Mouse (Mus musculus): Measurements from ENCODE around the gene Slc39a13.
"Not testable (repeated sequence)": the region's sequence is repeated elsewhere in the genome, so short reads cannot be mapped to it uniquely, and the experiment has no call there.

The Slc39a13 gene

DNA sequence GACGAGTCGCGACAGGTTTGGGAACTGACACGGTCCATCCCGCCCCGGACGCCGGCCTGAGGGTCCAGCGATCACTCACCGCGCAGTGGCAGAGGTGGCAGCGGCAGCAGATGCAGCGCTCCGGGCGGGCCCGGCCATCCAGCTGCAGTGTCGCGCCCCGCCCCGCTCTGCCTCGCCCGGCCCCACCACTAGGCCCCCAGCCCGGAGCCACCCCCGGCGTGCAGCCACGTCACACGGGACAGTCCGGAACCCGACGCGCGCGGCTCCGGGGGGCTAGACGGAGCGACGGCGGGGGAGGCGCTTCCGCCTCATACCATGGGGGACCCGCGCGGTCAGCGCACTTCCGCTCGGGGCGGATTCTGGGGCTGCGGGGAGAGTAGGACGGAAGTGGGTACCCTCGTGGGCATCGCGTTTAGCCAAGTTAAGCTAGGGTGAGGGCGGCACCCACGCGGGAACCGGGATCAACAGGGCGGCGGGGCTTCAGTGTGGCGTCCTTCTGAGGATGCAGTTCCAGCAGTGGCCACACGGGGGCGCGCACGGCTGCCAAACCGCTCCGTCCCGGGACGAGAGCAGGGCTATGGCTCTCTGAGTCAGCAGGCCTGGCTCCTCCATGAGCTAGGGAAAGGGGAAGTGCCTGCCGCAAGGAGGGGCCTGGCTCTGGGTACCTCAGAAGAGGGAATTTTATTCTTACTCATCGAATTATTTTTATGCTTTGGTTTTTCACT lies at the start of gene Slc39a13:
TSS of gene Slc39a13 (minus strand) at position 342 of the 725 bp plus-strand sequence.
- peak; percentile 96 for DNase-seq

DNA sequence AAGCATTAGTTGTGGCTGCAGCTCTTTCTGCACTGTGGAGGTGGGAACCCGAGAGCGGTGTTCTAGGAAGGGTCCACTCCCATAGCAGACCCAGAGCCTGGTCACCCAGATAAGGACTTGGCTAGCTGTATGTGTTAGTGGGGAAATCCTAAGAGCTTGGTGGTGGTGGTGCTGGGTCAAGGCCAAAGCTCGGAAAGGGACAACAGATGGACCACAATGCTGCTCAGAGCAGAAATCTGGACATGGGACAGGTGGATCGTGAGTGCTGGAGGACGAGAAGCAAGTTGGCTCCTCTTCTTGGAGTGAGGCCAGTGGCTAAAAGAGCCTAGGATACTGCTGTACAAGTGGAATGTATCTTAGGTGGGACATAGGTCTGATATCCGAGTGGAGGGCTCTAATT lies 49.3 kb upstream of the Slc39a13 start:
- DNase-seq: no peak

GRCm38 (mm10) chr2:91119061-91119460 lies 48.8 kb upstream of the Slc39a13 start:
- no peak for DNase-seq

DNA sequence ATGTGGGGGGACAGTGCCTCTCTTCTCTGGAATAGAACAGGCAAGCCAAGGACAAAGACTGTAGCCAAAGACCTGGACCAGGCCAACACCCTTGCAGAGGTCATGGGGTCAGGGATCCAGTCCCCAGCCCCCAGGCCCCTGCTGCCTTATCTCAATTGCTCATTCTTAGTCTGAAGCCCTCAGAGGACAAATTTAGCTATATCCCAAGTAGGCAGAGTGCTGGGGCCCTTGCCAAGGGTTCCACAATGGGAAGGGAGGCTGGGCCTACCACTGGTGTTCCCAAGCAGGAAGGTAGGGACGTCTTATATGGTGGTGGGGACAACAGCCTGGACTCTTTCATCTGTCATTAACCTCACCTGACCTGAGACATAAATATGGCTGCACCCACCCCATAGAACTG lies 48.4 kb upstream of the Slc39a13 start:
- DNase-seq: no peak

DNA sequence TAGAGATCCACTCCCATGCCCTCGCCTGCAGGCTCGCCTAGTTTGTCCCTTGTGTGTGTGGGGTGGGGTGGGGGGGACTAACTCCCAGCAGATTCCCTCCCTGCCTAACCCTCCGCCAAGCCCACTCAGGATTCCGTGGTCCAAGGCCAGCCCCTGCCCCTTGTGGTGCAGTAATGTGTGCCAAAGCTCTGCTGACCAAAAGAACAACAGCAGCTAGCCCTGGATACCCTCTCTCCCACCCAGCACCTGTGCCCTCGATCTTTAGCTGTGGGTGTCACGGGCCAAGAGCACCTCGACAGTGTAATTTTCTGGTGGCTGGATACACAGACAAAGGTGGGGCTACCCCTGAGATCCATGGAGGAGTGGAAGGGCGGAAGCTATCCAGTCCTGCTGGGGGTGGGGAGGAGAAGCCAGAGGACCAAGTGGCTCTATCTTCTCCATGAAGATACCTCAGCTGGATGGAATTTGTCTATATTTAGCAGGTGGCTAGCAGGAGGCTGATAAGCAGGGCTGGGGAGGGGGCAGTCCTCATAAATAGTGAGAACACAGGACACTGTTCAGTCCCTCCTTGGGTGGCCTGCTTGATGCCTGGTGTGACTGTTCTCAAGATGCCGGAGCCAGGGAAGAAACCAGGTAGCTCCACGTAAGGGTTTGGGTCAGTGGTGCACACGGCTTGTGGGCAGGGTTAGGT lies 47.5 kb upstream of the Slc39a13 start, which contains the start of gene Mybpc3:
TSS of gene Mybpc3 (plus strand) at position 560 of the 691 bp plus-strand sequence.
- no peak for DNase-seq

GRCm38 (mm10) chr2:91116842-91117241 lies 46.6 kb upstream of the Slc39a13 start:
- no peak for DNase-seq

DNA sequence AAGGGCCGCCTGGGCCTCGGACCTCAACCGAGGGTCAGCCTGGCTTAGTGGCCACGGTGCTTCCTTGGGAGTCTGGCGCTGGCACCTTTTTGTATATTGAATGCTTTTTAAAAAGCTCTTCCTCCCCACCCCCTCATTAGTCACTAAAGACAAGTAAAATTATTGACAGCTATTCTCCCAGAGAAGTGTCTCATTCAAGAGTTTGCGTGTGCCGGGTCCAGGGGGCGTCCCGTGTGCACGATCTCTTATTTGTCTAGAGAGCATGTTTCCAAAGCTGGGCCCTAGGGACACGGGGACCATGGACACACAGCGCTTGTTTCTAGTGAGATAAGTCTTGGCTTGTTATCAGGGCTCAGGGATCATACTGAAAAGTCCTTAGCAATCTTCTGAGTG lies 45.4 kb upstream of the Slc39a13 start:
- DNase-seq: no peak

DNA sequence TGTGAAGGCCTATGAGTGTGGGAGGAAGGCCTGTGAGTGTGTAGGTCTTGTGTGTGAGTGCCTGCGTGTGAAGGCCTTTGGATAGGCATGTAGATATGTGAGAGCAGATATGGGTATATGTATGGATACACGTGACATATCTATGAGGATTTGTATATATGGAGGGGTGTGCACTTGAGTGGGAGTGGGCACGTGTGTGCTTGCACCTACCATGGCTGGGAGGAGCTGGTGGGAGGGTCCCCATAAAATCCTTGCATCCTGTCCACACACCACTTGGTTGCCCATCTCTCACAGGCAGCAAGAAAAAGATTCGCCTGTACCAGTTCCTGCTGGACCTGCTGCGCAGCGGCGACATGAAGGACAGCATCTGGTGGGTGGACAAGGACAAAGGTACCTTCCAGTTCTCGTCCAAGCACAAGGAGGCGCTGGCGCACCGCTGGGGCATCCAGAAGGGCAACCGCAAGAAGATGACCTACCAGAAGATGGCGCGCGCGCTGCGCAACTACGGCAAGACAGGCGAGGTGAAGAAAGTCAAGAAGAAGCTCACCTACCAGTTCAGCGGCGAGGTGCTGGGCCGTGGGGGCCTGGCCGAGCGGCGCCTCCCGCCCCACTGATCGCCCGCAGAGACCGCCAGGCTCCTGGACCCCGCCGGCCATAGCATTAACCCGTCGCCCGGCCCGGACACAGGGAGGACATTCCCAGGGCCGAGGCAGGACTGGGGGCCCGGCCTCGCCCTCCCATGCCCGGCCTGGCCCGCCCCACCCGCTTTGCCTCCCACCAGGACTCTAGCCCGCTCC lies 44.8 kb upstream of the Slc39a13 start:
- DNase-seq: peak; percentile 94

DNA sequence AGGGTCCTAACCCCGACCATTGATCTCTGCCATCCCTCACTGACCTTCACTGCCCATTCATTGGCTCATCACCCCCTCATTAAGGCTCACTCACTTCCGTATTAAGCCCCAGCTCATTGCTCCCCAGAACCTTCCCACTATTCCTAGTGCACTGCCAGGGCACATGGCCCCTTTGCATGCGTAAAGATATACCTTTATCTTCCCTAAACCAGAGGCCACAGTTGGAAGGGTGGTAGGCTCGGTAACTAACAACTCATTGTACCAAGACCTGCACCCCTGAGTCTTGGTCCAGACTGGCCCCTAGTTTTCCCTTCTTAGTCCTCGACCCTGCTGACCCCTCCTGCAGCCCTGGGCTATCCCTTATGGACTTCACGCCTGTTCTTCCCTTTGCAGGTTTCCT lies 43.6 kb upstream of the Slc39a13 start:
- no peak for DNase-seq

GRCm38 (mm10) chr2:91113334-91113733 lies 43.1 kb upstream of the Slc39a13 start:
- no peak for DNase-seq

DNA sequence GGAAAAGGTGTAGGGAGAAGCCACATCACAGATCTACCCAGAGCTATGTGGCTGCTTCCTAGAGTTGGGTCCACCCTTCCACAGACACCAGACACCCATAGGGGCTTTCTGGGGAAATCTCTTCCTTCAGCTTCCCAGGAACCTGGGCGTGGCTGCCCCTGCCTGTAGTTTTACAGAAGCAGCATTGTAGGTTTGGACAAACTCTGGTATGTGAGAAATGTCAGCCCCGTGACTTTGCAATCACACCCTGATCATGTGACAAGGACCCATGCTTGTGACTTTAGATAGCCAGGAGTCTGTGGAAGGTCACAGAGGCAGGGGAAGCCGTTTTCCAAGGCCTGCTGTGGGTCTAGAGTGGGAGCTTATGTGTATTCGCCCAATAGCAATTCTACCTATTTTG lies 42.3 kb upstream of the Slc39a13 start:
- peak; percentile 75 for DNase-seq

GRCm38 (mm10) chr2:91111832-91112231 lies 41.6 kb upstream of the Slc39a13 start:
- not testable (repeated sequence) for DNase-seq

DNA sequence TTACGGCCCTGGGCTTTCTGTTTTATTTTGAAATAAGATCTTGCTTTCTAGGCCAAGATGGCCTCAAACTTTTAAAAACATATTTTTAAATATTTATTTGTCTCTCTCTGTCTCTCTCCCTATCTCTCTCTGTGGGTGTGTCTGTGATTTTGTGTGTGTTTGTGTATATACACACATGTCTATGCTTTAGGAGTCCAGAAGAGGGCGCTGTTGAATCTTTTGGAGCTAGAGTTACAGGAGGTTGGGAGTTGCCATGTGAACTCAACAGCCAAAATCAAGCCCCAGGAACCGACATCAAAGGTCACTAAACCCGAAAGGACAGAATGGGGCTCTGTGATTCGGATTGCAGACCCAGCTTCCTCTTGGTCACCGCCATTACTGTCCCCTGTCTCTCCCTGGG lies 40.2 kb upstream of the Slc39a13 start:
- no peak for DNase-seq

GRCm38 (mm10) chr2:91109807-91110385 lies 39.7 kb upstream of the Slc39a13 start:
- no peak for DNase-seq

GRCm38 (mm10) chr2:91109241-91109640 lies 39.0 kb upstream of the Slc39a13 start:
- DNase-seq: no peak

GRCm38 (mm10) chr2:91108156-91108555 lies 37.9 kb upstream of the Slc39a13 start:
- no peak for DNase-seq

- DNase-seq: peak; percentile 76
These were observed 31.0 kb upstream of the Slc39a13 start for GRCm38 (mm10) chr2:91101124-91101740.

DNA sequence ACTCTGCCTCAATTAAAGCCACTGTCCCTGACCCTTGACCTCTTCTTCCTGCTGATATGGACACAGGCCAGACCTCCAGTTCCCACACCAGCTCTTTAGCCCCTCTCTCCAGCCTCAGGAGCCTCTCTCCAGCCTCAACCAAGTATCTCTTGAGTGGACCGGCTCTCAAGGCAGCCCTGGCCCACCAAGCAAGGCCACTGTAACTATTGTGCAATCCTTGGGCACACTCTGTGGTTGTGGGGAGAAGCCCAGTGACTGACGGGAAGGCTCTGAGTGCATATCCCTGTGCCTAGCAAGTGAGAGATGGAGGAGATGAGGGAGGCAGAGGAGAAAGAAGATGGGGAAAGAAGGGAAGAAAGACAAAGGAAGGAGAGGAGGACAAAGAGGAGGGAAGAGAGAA lies 27.9 kb upstream of the Slc39a13 start:
- no peak for DNase-seq

GRCm38 (mm10) chr2:91097015-91097414 lies 26.8 kb upstream of the Slc39a13 start:
- no peak for DNase-seq

- DNase-seq: no peak
These were observed 26.3 kb upstream of the Slc39a13 start for GRCm38 (mm10) chr2:91096524-91096923.

DNA sequence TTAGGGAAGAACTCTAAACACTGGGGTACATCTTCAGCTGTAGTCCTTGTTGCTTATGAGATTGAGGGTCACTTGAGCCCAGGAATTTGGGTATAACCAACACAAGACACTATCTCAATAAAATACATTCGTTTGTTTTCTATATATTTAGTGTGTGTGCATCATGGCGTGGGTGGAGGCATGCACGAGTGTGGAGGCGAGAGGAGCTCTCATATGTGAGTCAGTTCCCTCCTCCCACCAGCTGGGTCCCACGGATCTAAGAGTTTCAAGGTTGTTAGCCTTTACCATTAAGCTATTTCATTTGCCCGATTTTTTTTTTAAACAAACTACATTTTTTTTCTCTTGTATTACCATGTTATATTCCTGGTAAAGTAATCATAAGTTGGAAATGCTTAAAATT lies 20.6 kb upstream of the Slc39a13 start:
- no peak for DNase-seq

GRCm38 (mm10) chr2:91090208-91090607 lies 20.0 kb upstream of the Slc39a13 start:
- no peak for DNase-seq

GRCm38 (mm10) chr2:91088987-91089386 lies 18.8 kb upstream of the Slc39a13 start:
- DNase-seq: no peak

Data from kidney, adult 11 months (tissue).